Mouse (Mus musculus): ENCODE measurements around the gene Rnf6. TPM values are rescaled to one million over a fixed set of nuclear protein-coding genes. Genes with fewer than 3 reads are reported as not detected.

Rnf6 gene
- polyA plus RNA-seq, 1 experiment from 2014 or later = 25.9 TPM

DNA sequence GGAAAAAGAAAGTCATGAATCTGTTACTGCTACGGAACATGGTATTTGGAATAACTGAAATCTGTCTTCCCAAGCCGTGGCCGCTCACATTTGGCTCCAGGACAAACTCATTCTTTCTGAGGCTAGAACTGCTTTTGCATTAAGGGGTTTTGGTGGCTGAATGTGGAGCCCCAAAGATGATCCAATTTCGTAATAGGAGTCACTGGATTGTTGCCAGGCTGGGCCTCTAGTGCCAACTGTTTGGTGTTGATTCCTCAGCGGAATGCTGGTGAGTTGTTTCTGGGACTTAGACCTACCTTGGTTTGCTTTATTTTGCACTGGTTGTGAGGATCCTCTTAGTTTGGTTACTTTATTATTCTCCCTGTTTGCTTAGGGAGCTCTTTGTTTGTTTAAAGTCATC lies 2.4 kb upstream of the Rnf6 start:
- H3K27ac ChIP-seq = no peak overlapping the region
- peaks cover 21% of the 10 kb centered on the region for H3K4me1 ChIP-seq
- no peaks in the 10 kb centered on the region for H3K27me3 ChIP-seq (ENCODE audit: poor library complexity, severe bottlenecking)
- no peak overlapping the region for H3K4me3 ChIP-seq
- no peaks in the 10 kb centered on the region for H3K9me3 ChIP-seq
- peaks cover 12% of the 10 kb centered on the region for H3K36me3 ChIP-seq (replicated peaks)
- no peak for DNase-seq (ENCODE audit: extremely low spot score, low spot score)
- WGBS = 92% methylated on average over 5 of the region's 5 CpGs

GRCm38 (mm10) chr5:146221722-146222121 lies 367 bp upstream of the Rnf6 start:
- Histone ChIP-seq H3K9me3 (no peaks in the 10 kb centered on the region), H3K27ac (peak overlapping the region; percentile 98), H3K4me3 (peak overlapping the region; percentile 76), H3K4me1 (peaks cover 21% of the 10 kb centered on the region), H3K36me3 (replicated peaks) (peaks cover 33% of the 10 kb centered on the region), H3K27me3 (ENCODE audit: poor library complexity, severe bottlenecking) (no peaks in the 10 kb centered on the region)
- no peak for DNase-seq (ENCODE audit: extremely low spot score, low spot score)
- 38% methylated on average over 6 of the region's 6 CpGs for WGBS

- 11% methylated on average over 13 of the region's 13 CpGs for WGBS
- Histone ChIP-seq H3K27me3 (ENCODE audit: poor library complexity, severe bottlenecking) (no peaks in the 10 kb centered on the region), H3K36me3 (replicated peaks) (peaks cover 45% of the 10 kb centered on the region), H3K9me3 (no peaks in the 10 kb centered on the region), H3K4me1 (peaks cover 21% of the 10 kb centered on the region), H3K27ac (peak overlapping the region; percentile 98), H3K4me3 (peak overlapping the region; percentile 76)
- no peak for DNase-seq (ENCODE audit: extremely low spot score, low spot score)
These were observed 865 bp downstream of the Rnf6 start for GRCm38 (mm10) chr5:146220501-146220878.

DNA sequence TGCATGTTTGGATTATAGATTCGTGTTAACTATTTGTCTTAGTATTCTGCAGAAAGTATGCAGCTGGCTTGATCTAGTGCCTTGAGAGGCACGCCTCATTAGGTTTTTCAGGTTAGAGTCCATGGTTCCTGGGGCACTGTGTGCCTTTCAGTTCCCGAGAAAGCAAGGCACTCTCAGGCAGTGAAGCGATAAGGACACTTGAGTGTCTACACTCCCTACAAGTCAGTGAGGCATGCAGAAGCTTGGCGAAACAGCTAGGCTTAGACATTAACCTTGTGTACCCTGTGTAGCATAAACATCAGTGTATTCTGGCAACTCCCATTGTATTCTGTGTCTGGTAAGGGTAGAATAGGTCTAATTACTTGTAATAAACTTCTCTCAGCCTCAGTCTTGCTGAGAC lies 15.8 kb downstream of the Rnf6 start:
- Histone ChIP-seq H3K4me3 (no peak overlapping the region), H3K27ac (no peak overlapping the region), H3K36me3 (replicated peaks) (peaks cover 93% of the 10 kb centered on the region), H3K4me1 (no peaks in the 10 kb centered on the region), H3K27me3 (ENCODE audit: poor library complexity, severe bottlenecking) (no peaks in the 10 kb centered on the region), H3K9me3 (peaks cover 3% of the 10 kb centered on the region; the same call in 1 of the 2 replicates)
- DNase-seq (ENCODE audit: extremely low spot score, low spot score) = no peak
- 94% methylated on average over 5 of the region's 5 CpGs for WGBS

DNA sequence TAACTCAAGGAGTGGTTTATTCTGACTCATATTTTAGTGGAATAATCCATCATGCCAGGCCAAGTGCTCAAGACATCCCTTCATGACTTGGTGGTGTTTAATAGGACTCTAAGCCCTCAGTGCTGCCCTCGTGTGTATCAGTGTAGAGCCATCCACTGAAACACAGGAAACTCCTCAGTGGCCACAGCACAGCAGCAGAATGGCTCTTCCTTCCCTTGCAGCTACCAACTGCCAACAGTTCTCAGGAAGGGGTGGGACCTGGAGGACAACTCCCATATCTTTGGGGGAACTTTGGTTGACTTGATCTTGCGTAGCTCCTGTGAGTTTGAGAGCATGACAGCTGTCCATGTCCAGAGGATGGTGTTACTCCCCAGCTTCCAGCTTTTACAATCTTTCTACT lies 17.4 kb downstream of the Rnf6 start:
- DNase-seq (ENCODE audit: extremely low spot score, low spot score) = no peak
- no peaks in the 10 kb centered on the region for H3K4me1 ChIP-seq
- H3K9me3 ChIP-seq = peaks cover 4% of the 10 kb centered on the region; the same call in 1 of the 2 replicates
- H3K27ac ChIP-seq = no peak overlapping the region
- peaks cover 77% of the 10 kb centered on the region for H3K36me3 ChIP-seq (replicated peaks)
- WGBS = 87% methylated on average over 2 of the region's 2 CpGs
- H3K4me3 ChIP-seq = no peak overlapping the region
- no peaks in the 10 kb centered on the region for H3K27me3 ChIP-seq (ENCODE audit: poor library complexity, severe bottlenecking)

DNA sequence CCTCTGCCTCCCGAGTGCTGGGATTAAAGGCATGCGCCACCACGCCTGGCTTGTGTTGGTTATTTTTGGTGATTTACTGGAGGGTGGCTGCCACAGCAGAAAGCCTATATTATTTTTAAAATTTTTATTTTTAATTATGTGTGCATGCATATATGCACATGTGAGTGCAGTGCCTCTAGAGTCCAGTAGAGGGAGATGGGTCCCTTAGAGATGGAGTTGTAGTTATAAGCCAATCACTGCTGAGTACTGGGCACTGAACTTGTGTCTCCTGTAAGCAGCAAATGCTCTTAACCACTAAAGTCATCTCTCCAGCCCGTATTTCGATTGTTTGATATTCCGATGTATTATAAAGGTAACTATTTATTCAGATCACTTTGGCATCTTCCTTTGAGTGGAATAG lies 20.8 kb downstream of the Rnf6 start:
- DNase-seq (ENCODE audit: extremely low spot score, low spot score) = no peak
- H3K27ac ChIP-seq = no peak overlapping the region
- H3K27me3 ChIP-seq (ENCODE audit: poor library complexity, severe bottlenecking) = no peaks in the 10 kb centered on the region
- H3K4me3 ChIP-seq = no peak overlapping the region
- H3K36me3 ChIP-seq (replicated peaks) = peaks cover 44% of the 10 kb centered on the region
- no peaks in the 10 kb centered on the region for H3K4me1 ChIP-seq
- WGBS = 95% methylated on average over 6 of the region's 6 CpGs
- peaks cover 4% of the 10 kb centered on the region; the same call in 1 of the 2 replicates for H3K9me3 ChIP-seq

DNA sequence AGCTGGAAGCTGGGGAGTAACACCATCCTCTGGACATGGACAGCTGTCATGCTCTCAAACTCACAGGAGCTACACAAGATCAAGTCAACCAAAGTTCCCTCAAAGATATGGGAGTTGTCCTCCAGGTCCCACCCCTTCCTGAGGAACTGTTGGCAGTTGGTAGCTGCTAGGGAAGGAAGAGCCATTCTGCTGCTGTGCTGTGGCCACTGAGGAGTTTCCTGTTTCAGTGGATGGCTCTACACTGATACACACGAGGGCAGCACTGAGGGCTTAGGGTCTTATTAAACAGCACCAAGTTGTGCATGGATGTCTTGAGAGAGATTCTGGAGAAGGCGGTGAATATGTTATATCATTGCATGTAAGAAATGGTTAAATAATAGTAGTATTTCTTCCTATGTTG lies 21.8 kb downstream of the Rnf6 start:
- Histone ChIP-seq H3K9me3 (peaks cover 4% of the 10 kb centered on the region; the same call in 1 of the 2 replicates), H3K27me3 (ENCODE audit: poor library complexity, severe bottlenecking) (no peaks in the 10 kb centered on the region), H3K27ac (no peak overlapping the region), H3K36me3 (replicated peaks) (peaks cover 34% of the 10 kb centered on the region), H3K4me3 (no peak overlapping the region), H3K4me1 (no peaks in the 10 kb centered on the region)
- WGBS = 82% methylated on average over 2 of the region's 2 CpGs
- DNase-seq (ENCODE audit: extremely low spot score, low spot score) = no peak

- Histone ChIP-seq H3K36me3 (replicated peaks) (peaks cover 29% of the 10 kb centered on the region), H3K9me3 (peaks cover 4% of the 10 kb centered on the region; the same call in 1 of the 2 replicates), H3K27me3 (ENCODE audit: poor library complexity, severe bottlenecking) (no peaks in the 10 kb centered on the region), H3K4me1 (no peaks in the 10 kb centered on the region), H3K4me3 (no peak overlapping the region), H3K27ac (no peak overlapping the region)
- DNase-seq (ENCODE audit: extremely low spot score, low spot score) = no peak
These were observed 22.3 kb downstream of the Rnf6 start for GRCm38 (mm10) chr5:146199073-146199472.

DNA sequence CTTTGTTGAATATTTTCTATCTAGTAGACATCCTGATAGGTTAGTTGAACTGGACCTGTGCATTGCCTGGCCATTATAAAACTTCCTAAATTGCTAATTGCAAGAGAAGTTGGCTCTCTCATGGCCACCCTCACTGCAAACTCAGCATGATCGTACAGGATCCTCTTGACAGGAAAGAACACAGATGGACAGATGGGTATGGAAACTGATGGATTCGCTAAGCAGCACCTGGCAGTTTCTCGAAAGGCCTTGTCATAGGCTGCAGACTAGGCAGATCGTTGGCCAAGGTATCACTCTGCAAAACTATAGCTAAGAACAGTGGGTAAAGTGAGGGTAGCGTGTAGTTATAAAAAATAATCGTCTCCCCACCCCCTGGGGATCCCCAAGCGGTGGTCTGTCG lies 28.0 kb downstream of the Rnf6 start:
- DNase-seq (ENCODE audit: extremely low spot score, low spot score) = no peak
- Histone ChIP-seq H3K27ac (no peak overlapping the region), H3K27me3 (ENCODE audit: poor library complexity, severe bottlenecking) (no peaks in the 10 kb centered on the region), H3K4me1 (no peaks in the 10 kb centered on the region), H3K9me3 (no peaks in the 10 kb centered on the region), H3K36me3 (replicated peaks) (no peaks in the 10 kb centered on the region), H3K4me3 (no peak overlapping the region)
- 91% methylated on average over 8 of the region's 8 CpGs for WGBS

DNA sequence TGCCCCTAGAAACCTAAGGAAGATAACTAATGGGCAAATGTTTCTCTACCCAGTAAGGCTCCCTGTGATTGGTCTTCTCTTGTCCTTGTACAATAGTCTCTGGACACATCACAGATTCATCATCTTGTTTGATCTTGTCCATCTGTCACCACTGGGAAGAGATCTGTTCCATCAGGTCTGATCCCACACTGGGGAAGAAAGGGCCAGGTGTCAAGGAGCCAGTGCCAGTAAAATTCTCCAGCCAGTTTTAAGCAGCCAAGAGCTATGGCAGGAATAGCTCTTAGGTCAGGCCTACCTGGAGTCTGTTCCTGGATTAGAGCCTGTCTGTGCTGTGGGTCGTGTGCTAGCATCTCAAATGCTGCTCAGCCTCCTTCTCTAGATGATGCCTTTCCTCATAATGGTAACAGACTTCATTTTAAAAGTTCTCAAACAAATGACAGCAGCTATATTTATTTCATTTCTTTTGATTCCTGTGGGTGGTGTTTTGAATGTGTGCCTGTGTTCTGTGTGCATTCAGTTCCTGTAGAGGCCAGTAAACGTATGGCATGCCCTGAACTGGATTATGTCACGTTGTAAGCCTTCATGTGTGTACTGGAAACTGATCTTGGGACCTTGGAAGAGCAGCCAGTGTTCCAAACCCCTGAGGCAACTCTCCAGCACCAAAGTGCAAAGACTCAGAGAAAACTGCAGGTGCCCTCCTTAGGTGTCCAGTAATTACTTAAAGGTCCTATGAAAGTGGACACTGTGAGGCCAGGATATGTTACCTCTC lies 30.7 kb downstream of the Rnf6 start:
- Histone ChIP-seq H3K9me3 (peaks cover under 1% of the 10 kb centered on the region; the same call in 1 of the 2 replicates), H3K27ac (no peak overlapping the region), H3K27me3 (ENCODE audit: poor library complexity, severe bottlenecking) (no peaks in the 10 kb centered on the region), H3K36me3 (replicated peaks) (no peaks in the 10 kb centered on the region), H3K4me3 (no peak overlapping the region), H3K4me1 (no peaks in the 10 kb centered on the region)
- 60% methylated on average over 3 of the region's 3 CpGs for WGBS
- no peak for DNase-seq (ENCODE audit: extremely low spot score, low spot score)

GRCm38 (mm10) chr5:146190093-146190492 lies 31.3 kb downstream of the Rnf6 start:
- H3K27me3 ChIP-seq (ENCODE audit: poor library complexity, severe bottlenecking) = no peaks in the 10 kb centered on the region
- no peak for DNase-seq (ENCODE audit: extremely low spot score, low spot score)
- peaks cover 6% of the 10 kb centered on the region; the same call in 1 of the 2 replicates for H3K9me3 ChIP-seq
- H3K4me1 ChIP-seq = no peaks in the 10 kb centered on the region
- no peaks in the 10 kb centered on the region for H3K36me3 ChIP-seq (replicated peaks)
- H3K4me3 ChIP-seq = no peak overlapping the region
- WGBS = 72% methylated on average over 4 of the region's 4 CpGs
- H3K27ac ChIP-seq = no peak overlapping the region

DNA sequence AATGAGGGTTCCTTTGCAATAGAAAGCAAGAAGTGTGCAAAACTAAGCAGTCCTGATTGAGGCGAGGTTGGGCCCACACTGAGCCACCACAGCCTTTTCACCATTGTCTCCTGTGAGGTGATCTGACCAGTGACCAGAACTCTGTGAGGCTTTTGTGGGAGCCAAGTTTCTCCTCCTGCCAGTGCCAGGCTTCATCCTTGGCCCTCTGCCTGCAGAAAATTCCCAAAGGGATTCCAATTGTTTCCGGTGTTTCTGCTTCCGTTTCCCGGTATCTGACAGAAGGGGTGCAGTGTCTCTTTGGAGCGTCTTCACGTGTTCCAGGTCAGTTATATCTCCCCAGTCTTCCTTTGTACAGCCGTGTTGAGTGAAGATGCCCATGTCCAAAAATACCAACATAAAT lies 32.6 kb downstream of the Rnf6 start:
- Histone ChIP-seq H3K4me3 (no peak overlapping the region), H3K9me3 (peaks cover 16% of the 10 kb centered on the region; the same call in 1 of the 2 replicates), H3K27me3 (ENCODE audit: poor library complexity, severe bottlenecking) (no peaks in the 10 kb centered on the region), H3K27ac (no peak overlapping the region), H3K4me1 (no peaks in the 10 kb centered on the region), H3K36me3 (replicated peaks) (no peaks in the 10 kb centered on the region)
- 90% methylated on average over 7 of the region's 7 CpGs for WGBS
- DNase-seq (ENCODE audit: extremely low spot score, low spot score) = no peak

DNA sequence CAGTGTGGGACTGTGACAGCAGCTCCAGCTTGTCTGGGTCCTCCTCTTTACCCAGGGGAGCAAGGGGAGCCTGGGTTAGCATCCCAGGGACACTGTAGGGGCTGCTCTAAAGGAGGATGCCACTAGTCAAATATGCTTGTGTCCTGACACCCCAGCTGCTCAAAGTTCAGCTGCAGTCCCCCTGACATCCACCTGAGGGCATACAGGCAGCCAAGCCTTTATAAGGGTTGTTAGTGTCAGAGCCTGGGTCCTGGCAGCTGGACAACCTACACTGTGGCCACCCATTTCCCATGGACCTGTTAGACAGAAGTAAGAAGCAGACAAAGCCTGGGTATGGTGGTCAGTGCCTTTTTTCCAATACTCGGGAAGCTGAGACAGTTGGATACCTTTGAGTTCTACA lies 33.2 kb downstream of the Rnf6 start:
- no peak overlapping the region for H3K4me3 ChIP-seq
- no peak overlapping the region for H3K27ac ChIP-seq
- 83% methylated on average over 1 of the region's 1 CpGs for WGBS
- H3K4me1 ChIP-seq = no peaks in the 10 kb centered on the region
- H3K27me3 ChIP-seq (ENCODE audit: poor library complexity, severe bottlenecking) = no peaks in the 10 kb centered on the region
- H3K9me3 ChIP-seq = peaks cover 22% of the 10 kb centered on the region; the same call in 1 of the 2 replicates
- no peak for DNase-seq (ENCODE audit: extremely low spot score, low spot score)
- no peaks in the 10 kb centered on the region for H3K36me3 ChIP-seq (replicated peaks)

Measured in forebrain, embryonic 10.5 days (tissue).